Mouse (Mus musculus): Measurements from ENCODE around the gene Thoc5. TPM values are rescaled to one million over a fixed set of nuclear protein-coding genes. Genes with fewer than 3 reads are reported as not detected.
A peak's percentile ranks its signal among the peaks of the same experiment; 100 is the strongest.

Thoc5 gene
- polyA plus RNA-seq, 1 experiment from 2014 or later = 51.4 TPM

DNA sequence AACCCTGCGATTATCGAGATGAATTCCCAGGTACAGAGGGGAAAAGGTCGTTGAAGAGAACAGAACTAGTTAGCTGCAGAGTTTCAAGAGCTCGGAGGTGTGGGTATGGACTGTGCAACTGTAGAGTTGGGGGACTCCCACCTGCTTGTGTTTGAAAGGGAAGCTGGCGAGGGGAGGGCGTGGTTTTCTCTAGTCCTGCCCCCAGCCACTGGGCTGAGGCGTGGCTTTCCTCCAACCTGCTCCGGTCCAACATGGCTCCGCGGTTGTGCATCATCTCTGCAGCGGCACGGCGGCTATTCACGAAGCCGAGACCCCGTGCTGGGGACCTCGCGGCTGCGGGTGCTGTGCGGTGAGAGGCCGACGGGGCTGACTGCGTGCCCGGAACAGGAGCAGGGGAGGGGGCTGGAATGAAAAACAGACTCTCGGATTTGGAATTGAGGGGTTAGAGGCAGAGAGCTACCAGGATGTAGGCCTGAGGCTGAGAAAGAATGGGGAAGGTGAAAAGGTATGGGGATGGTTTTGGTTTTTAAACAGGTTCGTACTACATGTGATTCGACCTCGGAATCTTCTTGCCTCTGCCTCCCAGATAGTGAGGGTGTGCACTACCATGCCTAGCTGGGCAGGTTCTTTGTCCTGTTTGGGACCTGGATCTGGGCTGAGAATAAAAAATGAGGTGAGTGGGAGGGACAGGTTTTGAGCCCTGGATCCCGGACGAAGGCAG, 21.2 kb upstream of the Thoc5 start, which contains the start of gene Nipsnap1:
Nipsnap1 (plus strand) TSS at position 197 of the 721 bp plus-strand sequence.
- H3K4me2 ChIP-seq = peak within 1 kb of the TSS; percentile 71
- under 1% methylated on average over 30 of the region's 30 CpGs for WGBS

DNA sequence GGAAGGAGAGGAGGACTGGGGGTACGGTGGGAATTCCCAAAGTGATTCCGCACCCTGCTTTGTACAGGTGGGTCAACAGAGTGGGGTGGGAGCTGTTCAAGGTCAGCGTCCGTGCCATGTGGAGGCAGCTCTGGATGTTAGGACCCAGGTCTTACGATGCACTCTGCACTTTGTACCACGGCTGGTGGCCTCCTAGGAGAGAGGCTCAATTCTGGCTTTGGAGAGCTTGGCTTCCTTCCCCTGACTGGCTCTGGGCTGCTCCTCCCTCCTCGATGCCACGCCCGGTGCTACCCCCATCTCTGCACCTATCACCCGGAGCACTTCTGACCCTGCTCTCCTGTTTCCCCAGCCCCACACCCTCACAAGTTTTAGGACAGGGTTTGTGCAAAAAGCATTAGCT, 20.6 kb upstream of the Thoc5 start:
- peaks cover 19% of the 10 kb centered on the region for H3K4me1 ChIP-seq (replicated peaks)
- 5% methylated on average over 10 of the region's 10 CpGs for WGBS
- peak overlapping the region; percentile 71 for H3K4me2 ChIP-seq
- H3K9me3 ChIP-seq = no peaks in the 10 kb centered on the region
- peak overlapping the region; percentile 82 for H3K27ac ChIP-seq (replicated peaks)
- peak; percentile 39 for ATAC-seq (ENCODE audit: low FRiP score, low read depth)
- H3K4me3 ChIP-seq = peak overlapping the region; percentile 69
- peaks cover 4% of the 10 kb centered on the region; the same call in 1 of the 2 replicates for H3K36me3 ChIP-seq
- H3K9ac ChIP-seq = peak overlapping the region; percentile 80
- no peaks in the 10 kb centered on the region for H3K27me3 ChIP-seq

More for the DNA sequence above, 21.2 kb upstream of the Thoc5 start, which contains the start of gene Nipsnap1:
- peak within 1 kb of the TSS; percentile 69 for H3K4me3 ChIP-seq
- peaks cover 4% of the 10 kb centered on the region; the same call in 1 of the 2 replicates for H3K36me3 ChIP-seq
- H3K9ac ChIP-seq = peak within 1 kb of the TSS; percentile 80
- H3K4me1 ChIP-seq (replicated peaks) = peaks cover 19% of the 10 kb centered on the region
- H3K9me3 ChIP-seq = no peaks in the 10 kb centered on the region
- H3K27me3 ChIP-seq = no peaks in the 10 kb centered on the region
- ATAC-seq (ENCODE audit: low FRiP score, low read depth) = peak; percentile 96
- peak within 1 kb of the TSS; percentile 82 for H3K27ac ChIP-seq (replicated peaks)

DNA sequence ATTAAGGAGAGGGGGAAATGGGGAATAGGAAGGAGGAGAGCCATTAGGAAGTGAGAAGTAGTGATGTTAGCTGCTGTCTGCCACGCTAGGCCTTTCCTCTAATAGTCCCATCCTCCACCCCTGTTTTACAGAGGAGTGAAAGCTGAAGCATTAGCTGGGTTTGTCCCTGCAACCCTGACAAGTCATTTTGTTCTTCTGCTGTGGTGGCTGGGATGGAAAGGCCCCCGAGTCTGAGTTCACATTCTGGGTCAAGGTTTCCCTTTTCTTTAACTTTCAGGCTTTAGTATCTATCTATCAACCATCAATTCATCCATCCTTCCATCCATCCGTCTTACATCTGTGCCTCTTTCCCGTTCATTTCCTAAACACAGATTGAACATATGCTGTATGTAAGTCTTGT, 14.0 kb upstream of the Thoc5 start:
- no peaks in the 10 kb centered on the region for H3K27me3 ChIP-seq
- WGBS = 90% methylated on average over 4 of the region's 4 CpGs
- ATAC-seq (ENCODE audit: low FRiP score, low read depth) = no peak
- no peak overlapping the region for H3K9ac ChIP-seq
- no peaks in the 10 kb centered on the region for H3K9me3 ChIP-seq
- no peak overlapping the region for H3K27ac ChIP-seq (replicated peaks)
- H3K36me3 ChIP-seq = peaks cover 27% of the 10 kb centered on the region; the same call in 1 of the 2 replicates
- no peaks in the 10 kb centered on the region for H3K4me1 ChIP-seq (replicated peaks)
- no peak overlapping the region for H3K4me3 ChIP-seq
- no peak overlapping the region for H3K4me2 ChIP-seq

DNA sequence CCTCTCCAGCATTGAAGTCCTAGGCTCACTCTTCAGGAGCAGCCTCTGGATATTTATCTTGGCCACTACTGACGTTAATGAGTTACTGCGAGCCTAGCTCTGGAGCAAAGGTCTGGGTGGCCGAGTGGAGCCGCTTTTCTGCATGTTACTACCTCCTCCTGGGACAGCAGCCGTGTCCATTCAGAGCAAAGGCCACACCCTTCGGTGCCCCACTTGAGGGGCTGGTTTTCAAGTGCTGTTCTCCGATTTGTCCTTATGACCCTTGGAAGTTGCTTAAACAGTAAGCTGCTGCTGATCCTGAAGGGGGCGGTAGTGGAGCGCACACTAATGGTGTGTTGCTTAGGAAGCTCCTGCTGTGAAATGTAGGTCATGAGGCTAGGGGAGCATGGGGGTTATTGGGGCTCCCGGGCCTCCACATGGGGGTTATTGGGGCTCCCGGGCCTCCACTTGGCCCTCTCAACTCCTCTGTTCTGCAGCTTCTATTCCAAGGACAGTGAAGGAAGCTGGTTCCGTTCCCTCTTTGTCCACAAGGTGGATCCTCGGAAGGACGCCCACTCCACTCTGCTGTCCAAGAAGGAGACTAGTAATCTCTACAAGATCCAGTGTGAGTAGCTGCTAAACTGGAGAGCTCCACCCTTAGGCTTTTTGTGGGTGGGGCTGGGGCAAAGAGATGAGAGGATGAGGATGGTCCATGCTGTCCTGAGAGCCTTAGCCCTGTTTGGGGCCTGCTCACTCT, 12.1 kb upstream of the Thoc5 start:
- Histone ChIP-seq H3K4me1 (replicated peaks) (no peaks in the 10 kb centered on the region), H3K4me2 (no peak overlapping the region), H3K9me3 (no peaks in the 10 kb centered on the region), H3K27ac (replicated peaks) (no peak overlapping the region), H3K9ac (no peak overlapping the region), H3K27me3 (no peaks in the 10 kb centered on the region), H3K36me3 (peaks cover 37% of the 10 kb centered on the region), H3K4me3 (no peak overlapping the region)
- ATAC-seq (ENCODE audit: low FRiP score, low read depth) = no peak
- WGBS = 50% methylated on average over 14 of the region's 14 CpGs

DNA sequence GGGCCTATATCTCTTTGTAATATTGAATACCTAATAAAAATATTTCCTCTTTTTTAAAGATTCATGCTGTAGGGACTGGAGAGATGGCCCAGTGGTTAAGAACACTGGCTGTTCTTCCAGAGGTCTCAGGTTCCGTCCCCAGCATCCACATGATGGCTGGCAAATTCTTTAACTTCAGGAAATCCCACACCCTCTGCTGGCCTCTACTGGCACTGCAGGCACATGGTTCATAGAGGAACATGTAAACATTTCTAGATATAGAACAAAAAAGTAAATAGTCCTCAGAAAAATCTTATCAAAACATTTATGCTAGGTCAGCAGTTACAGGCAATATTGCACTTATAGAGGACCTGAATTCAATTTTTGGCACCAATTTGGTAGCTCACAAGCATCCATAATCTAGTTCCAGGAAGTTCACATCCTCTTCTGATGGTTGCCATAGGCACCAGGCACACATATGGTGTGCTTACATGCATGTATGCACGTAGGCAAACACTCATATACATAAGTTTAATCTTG, 9.7 kb upstream of the Thoc5 start:
- H3K27ac ChIP-seq (replicated peaks) = no peak overlapping the region
- WGBS = 62% methylated on average over 2 of the region's 2 CpGs
- no peak overlapping the region for H3K4me3 ChIP-seq
- no peak overlapping the region for H3K4me2 ChIP-seq
- no peaks in the 10 kb centered on the region for H3K27me3 ChIP-seq
- H3K9me3 ChIP-seq = no peaks in the 10 kb centered on the region
- H3K4me1 ChIP-seq (replicated peaks) = no peaks in the 10 kb centered on the region
- no peak overlapping the region for H3K9ac ChIP-seq
- peaks cover 60% of the 10 kb centered on the region for H3K36me3 ChIP-seq
- ATAC-seq (ENCODE audit: low FRiP score, low read depth) = no peak

DNA sequence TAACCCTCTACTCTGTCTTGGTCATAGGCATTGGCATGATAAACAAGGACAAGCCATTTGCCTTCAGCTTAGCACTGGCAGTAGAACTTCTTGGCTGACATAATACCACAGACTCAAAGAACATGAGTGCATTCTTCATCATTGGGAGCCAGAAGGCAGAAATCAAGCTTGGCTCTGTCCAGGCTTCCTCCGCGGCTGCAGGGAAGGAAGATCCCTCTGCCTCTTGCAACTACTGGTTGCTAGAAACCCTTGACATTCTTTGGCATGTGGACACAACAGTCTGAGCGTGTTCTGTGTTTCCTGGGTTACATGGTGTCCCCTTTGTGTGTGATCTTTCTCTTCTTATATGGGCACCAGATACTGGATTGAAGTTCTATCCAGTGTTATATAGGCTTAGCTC, 8.1 kb upstream of the Thoc5 start:
- ATAC-seq (ENCODE audit: low FRiP score, low read depth) = no peak
- H3K4me1 ChIP-seq (replicated peaks) = no peaks in the 10 kb centered on the region
- H3K27ac ChIP-seq (replicated peaks) = no peak overlapping the region
- peaks cover 73% of the 10 kb centered on the region for H3K36me3 ChIP-seq
- 93% methylated on average over 3 of the region's 3 CpGs for WGBS
- H3K4me2 ChIP-seq = no peak overlapping the region
- H3K27me3 ChIP-seq = no peaks in the 10 kb centered on the region
- H3K9me3 ChIP-seq = no peaks in the 10 kb centered on the region
- H3K9ac ChIP-seq = no peak overlapping the region
- no peak overlapping the region for H3K4me3 ChIP-seq

DNA sequence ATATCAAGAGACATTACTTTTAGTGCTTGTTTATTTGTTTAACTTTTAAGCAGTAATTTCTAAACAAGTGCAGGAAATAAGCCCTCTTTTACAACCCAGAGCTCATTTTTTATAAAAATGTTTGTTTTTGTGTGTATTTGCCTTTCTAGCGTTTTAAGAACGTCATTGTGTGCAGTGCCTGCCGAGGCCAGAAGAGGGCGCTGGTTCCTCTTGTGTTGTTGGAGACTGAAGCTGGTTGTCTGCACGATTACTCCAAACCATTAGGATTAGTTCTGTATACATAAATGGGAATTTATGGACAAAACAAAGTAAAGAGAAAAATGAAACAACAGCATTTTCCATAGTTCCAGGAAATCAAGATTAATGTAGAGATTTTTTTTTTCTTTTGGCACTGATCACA, 5.3 kb downstream of the Thoc5 start:
- 70% methylated on average over 5 of the region's 5 CpGs for WGBS
- Histone ChIP-seq H3K27ac (replicated peaks) (no peak overlapping the region), H3K36me3 (peaks cover 51% of the 10 kb centered on the region), H3K4me2 (no peak overlapping the region), H3K4me1 (replicated peaks) (peaks cover 12% of the 10 kb centered on the region), H3K4me3 (no peak overlapping the region), H3K9me3 (no peaks in the 10 kb centered on the region), H3K9ac (no peak overlapping the region), H3K27me3 (no peaks in the 10 kb centered on the region)
- no peak for ATAC-seq (ENCODE audit: low FRiP score, low read depth)

DNA sequence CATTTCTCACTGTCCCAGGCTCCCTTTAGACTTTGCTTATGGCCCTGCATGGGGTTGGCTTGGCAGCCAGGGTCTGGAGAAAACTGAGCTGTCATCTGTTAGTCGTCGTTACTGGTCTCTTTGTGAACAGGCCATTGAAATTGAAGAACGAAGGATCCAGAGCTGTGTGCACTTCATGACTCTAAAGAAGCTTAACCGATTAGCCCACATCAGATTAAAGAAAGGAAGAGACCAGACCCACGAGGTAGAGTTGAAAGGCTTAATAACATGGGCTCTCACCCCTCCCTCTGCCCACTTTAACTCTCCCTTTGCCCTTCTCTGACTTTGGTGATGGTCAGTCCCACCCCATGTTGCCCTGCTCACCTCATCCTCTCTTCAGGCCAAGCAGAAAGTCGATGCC, 6.8 kb downstream of the Thoc5 start:
- no peak for ATAC-seq (ENCODE audit: low FRiP score, low read depth)
- Histone ChIP-seq H3K9ac (no peak overlapping the region), H3K4me1 (replicated peaks) (peaks cover 2% of the 10 kb centered on the region; the same call in 1 of the 2 replicates), H3K27me3 (no peaks in the 10 kb centered on the region), H3K4me2 (no peak overlapping the region), H3K9me3 (no peaks in the 10 kb centered on the region), H3K4me3 (no peak overlapping the region), H3K27ac (replicated peaks) (no peak overlapping the region), H3K36me3 (peaks cover 60% of the 10 kb centered on the region)
- 88% methylated on average over 6 of the region's 6 CpGs for WGBS

DNA sequence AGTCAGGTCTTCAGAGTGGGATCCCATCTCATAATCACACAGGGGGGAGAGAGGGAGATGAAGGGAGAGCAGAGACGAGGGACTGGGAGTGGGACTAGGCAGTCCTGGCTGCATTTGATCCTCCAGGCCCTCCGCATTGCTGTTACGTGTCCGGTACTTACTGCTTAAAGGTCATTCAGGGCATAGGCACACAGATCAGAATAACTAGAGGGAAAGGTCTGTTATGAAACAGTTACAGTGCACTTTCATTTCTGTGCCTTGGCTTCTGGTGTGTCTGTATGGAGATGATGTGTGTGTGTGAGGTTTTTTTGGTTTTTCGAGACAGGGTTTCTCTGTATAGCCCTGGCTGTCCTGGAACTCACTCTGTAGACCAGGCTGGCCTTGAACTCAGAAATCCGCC, 11.1 kb downstream of the Thoc5 start:
- Histone ChIP-seq H3K4me2 (no peak overlapping the region), H3K27me3 (no peaks in the 10 kb centered on the region), H3K36me3 (peaks cover 59% of the 10 kb centered on the region), H3K4me1 (replicated peaks) (no peaks in the 10 kb centered on the region), H3K9me3 (no peaks in the 10 kb centered on the region), H3K9ac (no peak overlapping the region), H3K27ac (replicated peaks) (no peak overlapping the region), H3K4me3 (no peak overlapping the region)
- no peak for ATAC-seq (ENCODE audit: low FRiP score, low read depth)
- 94% methylated on average over 6 of the region's 6 CpGs for WGBS

DNA sequence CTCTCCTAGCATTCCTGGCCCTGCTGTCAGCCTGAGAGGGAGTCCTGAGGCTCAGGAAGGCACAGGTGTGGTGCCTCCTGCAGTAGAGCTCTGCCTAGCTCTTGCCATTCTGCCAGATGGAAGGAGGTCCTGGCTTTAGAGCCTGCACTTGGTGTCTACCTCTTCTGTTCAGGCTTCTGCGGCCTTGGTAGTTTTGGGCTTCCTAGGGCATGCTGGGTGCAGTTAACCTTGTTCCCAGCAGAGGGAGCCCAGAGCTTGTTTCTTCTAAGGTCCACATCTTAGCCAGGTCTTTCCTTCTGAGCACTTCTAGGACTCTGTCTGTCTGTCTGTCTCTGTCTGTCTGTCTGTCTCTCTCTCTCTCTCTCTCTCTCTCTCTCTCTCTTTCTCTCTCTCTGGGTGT, 20.9 kb downstream of the Thoc5 start:
- H3K4me1 ChIP-seq (replicated peaks) = no peaks in the 10 kb centered on the region
- no peaks in the 10 kb centered on the region for H3K27me3 ChIP-seq
- no peak overlapping the region for H3K27ac ChIP-seq (replicated peaks)
- no peak overlapping the region for H3K4me3 ChIP-seq
- no peak overlapping the region for H3K9ac ChIP-seq
- H3K36me3 ChIP-seq = peaks cover 81% of the 10 kb centered on the region
- H3K9me3 ChIP-seq = no peaks in the 10 kb centered on the region
- no peak overlapping the region for H3K4me2 ChIP-seq
- WGBS = 28% methylated on average over 1 of the region's 1 CpGs
- no peak for ATAC-seq (ENCODE audit: low FRiP score, low read depth)

DNA sequence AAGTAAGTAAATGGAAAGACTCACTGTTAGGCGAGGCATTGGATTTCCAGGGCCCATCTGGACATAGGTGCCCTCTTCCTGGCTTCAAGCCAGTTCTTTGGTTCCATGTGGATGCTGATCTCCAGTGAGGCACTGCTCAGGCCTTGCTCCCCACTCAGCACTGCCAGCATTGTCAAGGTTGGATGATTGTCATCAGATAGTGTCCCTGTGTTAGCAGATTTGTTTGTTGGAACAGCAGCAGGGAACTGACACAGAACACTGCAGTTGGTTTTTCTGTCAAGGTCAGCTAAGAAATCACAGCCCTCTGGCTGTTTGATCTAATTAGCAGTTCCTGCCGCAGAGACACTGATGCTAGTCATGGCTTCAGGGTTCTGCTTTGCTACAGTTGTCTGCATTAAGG, 26.2 kb downstream of the Thoc5 start:
- no peak for ATAC-seq (ENCODE audit: low FRiP score, low read depth)
- Histone ChIP-seq H3K4me3 (no peak overlapping the region), H3K27ac (replicated peaks) (no peak overlapping the region), H3K4me2 (no peak overlapping the region), H3K27me3 (no peaks in the 10 kb centered on the region), H3K9ac (no peak overlapping the region), H3K9me3 (no peaks in the 10 kb centered on the region), H3K4me1 (replicated peaks) (no peaks in the 10 kb centered on the region), H3K36me3 (peaks cover 77% of the 10 kb centered on the region)
- WGBS = 82% methylated on average over 2 of the region's 2 CpGs

DNA sequence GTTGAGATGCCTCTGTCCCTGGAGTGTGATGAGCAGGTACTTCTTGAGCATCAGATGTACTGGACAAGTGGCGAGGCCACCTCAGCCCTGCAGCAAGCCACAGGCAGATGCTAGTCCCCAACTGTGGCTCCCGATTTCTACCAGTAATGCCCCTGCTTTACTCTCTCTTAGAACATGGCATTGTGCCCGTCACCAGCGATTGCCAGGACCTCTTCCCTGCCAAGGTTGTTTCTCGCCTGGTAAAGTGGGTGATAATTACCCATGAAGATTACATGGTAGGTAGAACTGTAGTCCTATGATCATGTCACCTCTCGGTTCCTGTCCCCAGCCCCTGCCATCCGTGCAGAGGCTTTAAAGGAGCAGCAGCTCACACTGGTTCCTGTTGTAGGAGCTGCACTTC, 26.6 kb downstream of the Thoc5 start:
- Histone ChIP-seq H3K27me3 (no peaks in the 10 kb centered on the region), H3K36me3 (peaks cover 78% of the 10 kb centered on the region), H3K4me3 (no peak overlapping the region), H3K4me1 (replicated peaks) (no peaks in the 10 kb centered on the region), H3K27ac (replicated peaks) (no peak overlapping the region), H3K4me2 (no peak overlapping the region), H3K9me3 (no peaks in the 10 kb centered on the region), H3K9ac (no peak overlapping the region)
- WGBS = 86% methylated on average over 7 of the region's 7 CpGs
- ATAC-seq (ENCODE audit: low FRiP score, low read depth) = no peak

Data from hindbrain, embryonic 15.5 days (tissue).